Mouse (Mus musculus) granulocyte monocyte progenitor cell, adult 5-6 weeks (primary cell): Measurements from ENCODE around the gene Lrrc3c. TPM values are rescaled to one million over a fixed set of nuclear protein-coding genes. Genes with fewer than 3 reads are reported as not detected.
"Not testable (repeated sequence)": the region's sequence is repeated elsewhere in the genome, so short reads cannot be mapped to it uniquely, and the experiment has no call there.

Experiments
- ATAC-seq: replicated peaks from 2 replicates; pipeline ENCODE4 v1.8.0; 2016; ENCODE audit warnings: mild to moderate bottlenecking, moderate TSS enrichment, inconsistent platforms; ENCODE audit not compliant: poor library complexity, severe bottlenecking
- total RNA-seq, 2 experiments: library from RNA; stranded (forward) in 1 of 2; stranded (reverse) in 1 of 2; fragments of 200-712, 200-1000 nt in 1 of 2; fragments of >200 nt in 1 of 2; fragmentation: Nextera tagmentation in 1 of 2; gene quantifications; 2 replicates each; pipeline ENCODE4 v1.2.3; 2014 to 2017

The Lrrc3c gene
- total RNA-seq, 2 experiments from 2014 or later = not detected

- no peak for ATAC-seq
Measured at GRCm38 (mm10) chr11:98584629-98585177, 13.4 kb upstream of the Lrrc3c start.

- ATAC-seq = no peak
Measured at GRCm38 (mm10) chr11:98586087-98586891, 11.8 kb upstream of the Lrrc3c start.

DNA sequence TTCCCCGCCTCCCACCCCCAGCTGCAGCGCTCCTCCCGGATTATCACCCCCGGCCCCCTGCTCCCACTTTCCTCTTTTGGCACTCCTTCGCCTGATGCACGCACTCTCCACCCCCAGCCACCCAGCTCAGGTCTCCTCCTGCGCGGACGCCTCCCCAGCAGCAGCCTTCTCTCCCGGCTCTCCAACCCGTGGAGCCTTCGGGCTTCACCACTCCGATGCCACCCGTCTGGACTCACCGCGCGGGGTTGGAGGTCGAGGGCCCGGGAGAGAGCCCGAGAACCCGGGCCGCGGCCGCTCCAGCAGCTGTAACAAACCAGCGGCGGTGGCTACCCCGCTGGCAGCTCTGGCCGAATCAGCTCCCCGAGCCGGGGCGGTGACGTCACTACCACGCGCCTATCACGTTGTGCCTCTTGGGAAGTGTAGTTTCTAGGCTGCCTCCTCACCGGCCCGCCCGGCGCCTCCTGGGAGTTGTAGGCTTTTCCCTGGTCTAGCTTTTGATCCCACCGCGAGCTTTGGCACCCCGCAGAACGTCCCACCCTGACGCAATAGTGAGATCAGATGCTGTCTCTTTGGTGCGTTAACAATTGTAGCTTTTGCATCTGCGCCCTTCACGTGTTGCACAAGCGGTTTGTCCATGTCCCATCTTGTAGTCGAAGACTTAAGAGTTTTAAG is 11.1 kb upstream of the Lrrc3c start, which contains the start of gene Ormdl3:
Ormdl3 (minus strand) TSS at position 477 of the 672 bp plus-strand sequence.
- ATAC-seq = peak; percentile 83

DNA sequence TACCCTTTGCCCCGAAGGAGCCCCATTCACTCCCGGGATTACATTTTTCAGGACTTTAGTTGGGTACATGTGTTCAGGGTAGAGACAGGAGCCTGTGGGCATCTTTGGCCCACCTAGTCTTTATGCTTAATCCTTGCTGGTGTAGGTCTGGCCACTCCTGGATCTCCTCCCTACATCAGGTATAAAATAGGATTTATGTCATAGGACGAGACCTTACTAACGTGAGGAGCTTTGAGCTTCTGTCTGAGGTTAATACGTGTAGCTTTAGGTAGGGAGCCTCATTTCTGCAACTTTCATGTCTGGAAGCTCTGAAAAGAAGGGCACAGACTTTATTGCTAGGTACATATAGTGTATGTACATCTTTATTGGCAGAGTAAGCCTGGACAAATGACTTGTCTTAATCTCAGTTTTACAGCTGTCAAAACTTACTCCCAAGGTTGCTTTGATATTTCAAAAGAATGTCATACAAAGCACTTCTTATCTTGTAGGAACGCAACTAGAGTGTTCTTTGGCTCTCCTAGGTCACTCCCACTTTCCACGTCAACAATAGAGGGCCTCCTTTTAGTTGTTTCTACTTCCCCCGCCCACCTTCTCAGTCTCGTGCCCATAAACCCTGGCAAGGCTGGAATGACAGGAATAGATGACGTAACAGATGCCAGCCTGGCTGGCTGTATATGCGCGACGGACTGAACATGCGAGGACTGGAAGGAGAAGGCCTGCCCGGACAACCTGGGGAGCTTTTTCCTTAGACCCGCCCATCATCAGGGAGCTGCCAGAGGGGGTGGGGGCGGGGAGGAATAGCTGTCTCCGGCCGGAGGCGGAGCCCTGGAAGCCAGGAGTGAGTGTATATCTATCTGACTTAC is 10.2 kb upstream of the Lrrc3c start:
- ATAC-seq = peak; percentile 60

GRCm38 (mm10) chr11:98588833-98589281 is 9.2 kb upstream of the Lrrc3c start:
- no peak for ATAC-seq

DNA sequence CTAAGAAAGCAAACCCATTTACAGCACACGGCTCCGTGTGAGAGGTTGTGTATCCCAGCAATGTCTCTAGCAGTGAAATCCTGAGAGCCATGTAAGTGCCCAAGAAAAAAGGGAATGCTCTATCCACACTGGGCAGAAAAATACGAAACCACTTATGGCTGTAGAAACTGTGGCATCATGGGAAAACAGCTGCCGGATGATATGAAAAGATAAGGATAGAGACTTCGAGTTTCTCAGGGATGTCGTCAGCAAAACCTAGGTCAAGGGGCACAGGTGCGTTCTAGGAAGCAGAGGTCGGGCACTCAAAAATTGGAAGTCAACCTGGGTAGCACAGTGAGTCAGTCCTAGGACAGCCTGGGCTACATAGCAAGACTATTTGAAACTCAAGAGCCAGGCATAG is 8.8 kb upstream of the Lrrc3c start:
- ATAC-seq = no peak

GRCm38 (mm10) chr11:98590548-98591445 is 7.3 kb upstream of the Lrrc3c start:
- no peak for ATAC-seq

- ATAC-seq = no peak
Measured at GRCm38 (mm10) chr11:98595021-98595420, 3.1 kb upstream of the Lrrc3c start.

DNA sequence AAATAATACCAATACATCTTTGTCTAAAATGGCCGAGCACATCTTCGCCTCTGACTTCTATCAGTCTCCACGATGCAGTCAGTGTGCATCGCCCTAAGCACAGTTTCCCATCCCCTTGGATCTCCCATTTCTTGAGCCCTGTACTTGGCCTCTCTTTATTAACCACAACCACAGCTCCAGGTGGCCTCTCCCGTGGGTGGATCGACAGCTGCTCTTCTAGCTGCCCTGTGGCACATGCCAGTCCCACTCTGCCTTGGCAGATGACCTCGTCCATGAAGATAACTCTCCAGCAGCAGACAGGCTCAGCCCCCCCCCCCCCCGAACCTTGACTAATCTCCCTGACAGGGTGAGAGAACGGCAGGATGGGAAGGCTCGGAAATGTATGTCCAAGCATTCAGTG is 2.6 kb upstream of the Lrrc3c start:
- ATAC-seq = no peak

DNA sequence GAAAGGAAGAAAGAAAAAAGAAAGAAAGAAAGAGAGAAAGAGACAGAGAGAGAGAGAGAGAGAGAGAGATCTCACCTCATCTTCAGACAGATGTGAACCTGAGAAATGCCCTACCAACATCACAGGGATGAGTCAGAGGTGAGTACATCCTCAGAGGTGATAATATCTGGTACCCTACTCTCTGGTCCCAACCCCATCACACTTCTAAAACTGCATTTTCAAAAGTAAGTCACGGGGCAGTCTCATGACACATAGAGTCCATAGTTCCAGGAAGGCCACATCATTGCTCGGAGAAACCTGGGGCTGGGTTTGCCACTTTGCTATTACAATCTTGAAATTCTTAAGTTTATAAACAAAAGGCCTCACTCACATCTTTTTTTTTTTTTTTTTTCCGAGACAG is 2.1 kb upstream of the Lrrc3c start:
- no peak for ATAC-seq

- peak; percentile 69 for ATAC-seq
Measured at GRCm38 (mm10) chr11:98597363-98597762, 728 bp upstream of the Lrrc3c start.

DNA sequence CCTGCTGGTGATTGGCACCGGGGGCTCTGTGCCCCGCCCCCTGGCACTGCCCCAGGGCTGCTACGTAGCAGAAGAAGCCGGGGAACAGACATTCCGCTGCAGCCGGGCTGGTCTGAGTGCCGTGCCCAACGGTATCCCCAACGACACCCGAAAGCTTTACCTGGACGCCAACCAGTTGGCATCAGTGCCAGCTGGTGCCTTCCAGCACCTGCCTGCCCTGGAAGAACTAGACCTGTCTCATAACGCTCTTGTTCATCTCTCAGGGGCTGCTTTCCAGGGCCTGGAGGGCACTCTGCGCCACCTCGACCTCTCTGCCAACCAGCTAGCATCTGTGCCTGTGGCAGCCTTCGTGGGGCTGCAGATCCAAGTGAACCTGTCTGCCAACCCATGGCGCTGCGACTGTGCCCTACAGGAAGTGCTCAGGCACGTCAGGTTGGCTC is 780 bp downstream of the Lrrc3c start:
- ATAC-seq = no peak

DNA sequence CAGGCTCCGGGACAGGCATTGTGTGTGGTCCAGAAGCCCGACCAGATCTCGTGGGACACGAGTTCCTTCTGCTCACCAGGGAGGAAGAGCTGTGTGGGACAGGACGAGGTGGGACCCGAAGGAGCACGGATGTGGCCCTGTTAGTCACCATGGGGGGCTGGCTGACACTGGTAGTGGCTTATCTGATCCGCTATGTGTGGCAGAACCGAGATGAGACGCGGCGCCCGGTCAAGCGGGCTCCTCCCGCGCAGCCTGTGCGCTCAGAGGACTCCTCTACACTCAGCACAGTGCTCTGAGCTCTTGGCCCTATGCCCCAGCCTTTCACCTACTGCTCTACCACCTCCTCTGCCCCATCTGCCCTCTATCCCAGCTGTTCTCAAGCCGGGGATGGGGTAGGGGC is 1.2 kb downstream of the Lrrc3c start:
- ATAC-seq = 0 out of 2 replicates have a peak, but pooled peaks have one; percentile 12

- peak; percentile 63 for ATAC-seq
Measured at GRCm38 (mm10) chr11:98602090-98602690, 4.1 kb downstream of the Lrrc3c start.

DNA sequence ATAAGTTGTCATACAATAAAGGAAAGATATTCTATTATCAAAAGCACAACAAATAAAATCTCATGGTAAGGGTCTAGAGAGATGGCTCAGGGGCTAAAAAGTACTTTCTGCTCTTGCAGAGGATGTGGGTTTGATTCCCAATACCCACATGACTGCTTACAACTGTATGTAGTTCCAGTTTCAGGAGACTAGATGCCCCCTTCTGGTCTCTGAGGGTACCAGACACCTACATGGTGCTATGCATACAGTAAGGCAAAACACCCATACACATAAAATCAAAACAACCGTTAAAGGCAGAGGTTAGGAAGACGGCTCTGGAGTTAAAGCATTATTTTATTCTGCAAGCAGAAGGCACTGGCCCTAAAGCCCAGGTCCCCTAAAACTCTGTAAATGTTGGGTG is 5.9 kb downstream of the Lrrc3c start:
- no peak for ATAC-seq

DNA sequence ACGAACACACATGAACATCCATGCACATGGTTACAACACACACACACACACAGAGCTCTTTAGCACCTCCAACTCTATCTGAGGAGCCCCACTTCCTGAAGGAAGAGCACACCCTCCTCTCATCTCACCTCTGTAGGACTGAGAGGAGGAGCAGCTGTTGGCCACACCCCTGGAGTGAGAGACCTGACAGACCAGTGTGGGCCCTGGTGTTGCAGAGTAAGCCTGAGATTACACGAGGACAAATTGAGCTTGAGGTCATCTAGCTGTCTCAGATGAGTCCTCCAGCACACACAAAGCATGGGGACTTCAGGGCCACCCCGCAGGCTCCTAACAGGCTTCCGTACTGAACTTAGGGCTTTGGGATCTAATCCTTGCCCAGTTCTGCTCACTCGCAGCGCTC is 6.8 kb downstream of the Lrrc3c start:
- not testable (repeated sequence) for ATAC-seq

DNA sequence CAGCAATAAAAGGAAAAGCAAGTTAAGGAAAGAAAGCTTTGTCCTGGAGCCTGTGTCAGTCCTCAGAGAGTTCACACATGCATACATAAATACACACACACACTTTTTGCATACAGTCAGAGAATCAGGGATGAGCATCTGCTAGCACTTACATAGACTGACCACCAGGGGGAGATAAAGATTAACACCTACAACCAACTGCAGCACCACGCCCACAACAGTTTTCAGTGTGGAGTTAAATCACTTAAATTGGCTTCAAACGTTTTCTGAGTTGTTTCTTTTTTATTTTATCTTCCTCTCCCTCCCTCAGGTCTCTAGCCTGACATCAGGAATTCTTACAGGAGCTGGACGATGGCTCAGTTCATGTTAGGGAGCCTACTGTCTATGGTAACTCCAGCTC is 8.7 kb downstream of the Lrrc3c start:
- ATAC-seq = peak; percentile 69

DNA sequence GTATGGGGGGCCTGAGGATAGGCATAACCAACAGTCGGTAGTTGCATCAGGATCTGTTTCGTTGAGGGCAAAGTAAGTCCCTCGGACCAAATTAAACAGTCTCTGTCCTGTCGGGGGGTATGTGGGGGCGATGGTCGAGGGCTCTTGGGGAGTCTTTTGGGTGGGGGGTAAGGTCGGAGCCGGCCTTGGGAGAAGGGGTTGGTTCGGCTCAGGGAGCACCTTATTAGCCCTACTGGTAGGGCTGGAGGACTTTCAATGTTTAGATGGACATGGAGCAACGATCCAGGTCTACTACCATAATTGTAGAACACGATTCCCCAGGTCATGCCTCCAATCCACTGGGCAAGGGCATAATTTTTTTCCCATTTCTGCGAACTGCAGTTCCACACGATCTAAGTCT is 22.7 kb downstream of the Lrrc3c start:
- ATAC-seq = no peak

GRCm38 (mm10) chr11:98623981-98624380 is 25.9 kb downstream of the Lrrc3c start:
- ATAC-seq = not testable (repeated sequence)
